Mouse (Mus musculus) heart, adult 2 months (tissue): ENCODE results near the gene Srrm4.

Experiments
- CTCF ChIP-seq: fragments of 200-600 bp; IDR thresholded peaks from 2 replicates; pipeline ENCODE4 v1.8.1; 2022; ENCODE audit warnings: antibody characterized with exemption, mild to moderate bottlenecking, moderate library complexity
- EP300 ChIP-seq: fragments of 200-500 bp; IDR thresholded peaks from 2 replicates; pipeline ENCODE4 v1.6.1; 2011; ENCODE audit warnings: low read depth, low read length, control low read depth; ENCODE audit not compliant: insufficient read depth
- POLR2A ChIP-seq: fragments of 200-500 bp; IDR thresholded peaks from 2 replicates; pipeline ENCODE4 v1.6.1; 2011; ENCODE audit warnings: mild to moderate bottlenecking, low read depth, low read length, control low read depth; ENCODE audit not compliant: insufficient read depth

GRCm38 (mm10) chr5:116510229-116510628 is 81.4 kb downstream of the Srrm4 start:
- TF ChIP-seq CTCF (no peak), POLR2A (no peak), EP300 (no peak)
